Mouse (Mus musculus): Measurements from ENCODE around the gene Eif4b. TPM values are rescaled to one million over a fixed set of nuclear protein-coding genes. Genes with fewer than 3 reads are reported as not detected.

Gene Eif4b
- polyA plus RNA-seq, 1 experiment from 2014 or later, result 117 TPM

GRCm38 (mm10) chr15:102142914-102143912 lies 69.6 kb downstream of the Eif4b start:
- Histone ChIP-seq H3K9me3 (ENCODE audit: control insufficient read depth, low read length) (no peaks in the 10 kb centered on the region), H3K4me2 (ENCODE audit: low read depth, low read length) (no peak overlapping the region), H3K36me3 (ENCODE audit: control insufficient read depth, insufficient read depth, low read length) (no peaks in the 10 kb centered on the region), H3K4me1 (ENCODE audit: control insufficient read depth, insufficient read depth, low read length) (peaks cover 16% of the 10 kb centered on the region; the same call in 1 of the 2 replicates), H3K9ac (ENCODE audit: low read depth, low read length) (no peak overlapping the region), H3K27ac (ENCODE audit: low read length) (no peak overlapping the region), H3K27me3 (replicated peaks; ENCODE audit: control insufficient read depth, insufficient read depth, low read length) (peaks cover 14% of the 10 kb centered on the region), H3K4me3 (ENCODE audit: low read length) (no peak overlapping the region)
- ATAC-seq, result no peak
- WGBS, result 48% methylated on average over 23 of the region's 23 CpGs

GRCm38 (mm10) chr15:102144274-102144711 lies 70.7 kb downstream of the Eif4b start, which contains the start of gene Igfbp6:
Gene Igfbp6, plus strand, starts transcription at chr15:102144362.
- H3K27ac ChIP-seq (ENCODE audit: low read length), result no peak within 1 kb of the TSS
- H3K9me3 ChIP-seq (ENCODE audit: control insufficient read depth, low read length), result no peaks in the 10 kb centered on the region
- peak within 1 kb of the TSS; percentile 52 for H3K9ac ChIP-seq (ENCODE audit: low read depth, low read length)
- peak within 1 kb of the TSS; percentile 18 for H3K4me3 ChIP-seq (ENCODE audit: low read length)
- H3K4me2 ChIP-seq (ENCODE audit: low read depth, low read length), result peak within 1 kb of the TSS; percentile 11
- 13% methylated on average over 22 of the region's 22 CpGs for WGBS
- H3K4me1 ChIP-seq (ENCODE audit: control insufficient read depth, insufficient read depth, low read length), result peaks cover 20% of the 10 kb centered on the region; the same call in 1 of the 2 replicates
- ATAC-seq, result no peak
- no peaks in the 10 kb centered on the region for H3K36me3 ChIP-seq (ENCODE audit: control insufficient read depth, insufficient read depth, low read length)
- peaks cover 14% of the 10 kb centered on the region for H3K27me3 ChIP-seq (replicated peaks; ENCODE audit: control insufficient read depth, insufficient read depth, low read length)

DNA sequence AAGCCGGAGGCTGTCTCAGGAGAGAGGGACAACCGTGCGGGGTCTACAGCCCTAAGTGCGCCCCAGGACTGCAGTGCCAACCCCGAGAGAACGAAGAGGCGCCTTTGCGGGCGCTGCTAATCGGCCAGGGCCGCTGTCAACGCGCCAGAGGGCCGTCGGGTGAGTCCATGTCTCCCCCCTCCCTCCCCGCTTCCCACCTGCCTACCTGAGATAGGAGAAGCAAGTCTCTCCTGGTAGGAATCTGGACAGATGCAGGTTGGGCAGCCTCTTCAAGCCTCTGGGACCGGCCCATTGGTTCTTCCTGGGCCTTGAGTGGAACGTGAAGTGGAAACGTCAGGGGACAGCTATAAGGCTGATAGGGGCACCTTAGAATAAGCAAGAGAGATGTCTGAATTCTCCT lies 71.2 kb downstream of the Eif4b start:
- WGBS, result 26% methylated on average over 19 of the region's 19 CpGs
- no peaks in the 10 kb centered on the region for H3K36me3 ChIP-seq (ENCODE audit: control insufficient read depth, insufficient read depth, low read length)
- no peak for ATAC-seq
- H3K27me3 ChIP-seq (replicated peaks; ENCODE audit: control insufficient read depth, insufficient read depth, low read length), result peaks cover 14% of the 10 kb centered on the region
- peak overlapping the region; percentile 18 for H3K4me3 ChIP-seq (ENCODE audit: low read length)
- peaks cover 24% of the 10 kb centered on the region for H3K4me1 ChIP-seq (ENCODE audit: control insufficient read depth, insufficient read depth, low read length)
- H3K27ac ChIP-seq (ENCODE audit: low read length), result no peak overlapping the region
- peak overlapping the region; percentile 11 for H3K4me2 ChIP-seq (ENCODE audit: low read depth, low read length)
- no peaks in the 10 kb centered on the region for H3K9me3 ChIP-seq (ENCODE audit: control insufficient read depth, low read length)
- peak overlapping the region; percentile 52 for H3K9ac ChIP-seq (ENCODE audit: low read depth, low read length)

DNA sequence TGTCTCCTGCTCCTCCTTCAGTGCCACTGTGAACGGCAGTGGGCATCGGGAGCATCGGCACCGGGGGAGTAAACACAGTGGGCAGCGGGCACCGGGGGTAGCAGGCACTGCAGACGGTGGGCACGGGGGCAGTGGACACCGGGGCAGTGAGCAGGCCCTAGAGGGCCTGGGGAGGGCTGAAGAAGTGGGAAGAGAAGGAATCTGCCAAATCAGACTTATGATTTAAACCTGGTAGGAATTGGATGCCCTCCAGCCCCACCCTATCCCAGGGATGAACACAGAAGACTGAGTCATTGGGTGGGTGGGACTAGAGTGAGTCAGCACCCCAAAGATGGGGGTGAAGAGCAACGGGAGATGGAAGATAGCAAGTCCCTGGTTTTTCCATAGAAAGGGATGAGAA lies 71.8 kb downstream of the Eif4b start:
- Histone ChIP-seq H3K27me3 (replicated peaks; ENCODE audit: control insufficient read depth, insufficient read depth, low read length) (peaks cover 14% of the 10 kb centered on the region), H3K36me3 (ENCODE audit: control insufficient read depth, insufficient read depth, low read length) (no peaks in the 10 kb centered on the region), H3K9me3 (ENCODE audit: control insufficient read depth, low read length) (no peaks in the 10 kb centered on the region), H3K4me3 (ENCODE audit: low read length) (no peak overlapping the region), H3K9ac (ENCODE audit: low read depth, low read length) (no peak overlapping the region), H3K4me1 (ENCODE audit: control insufficient read depth, insufficient read depth, low read length) (peaks cover 27% of the 10 kb centered on the region), H3K4me2 (ENCODE audit: low read depth, low read length) (no peak overlapping the region), H3K27ac (ENCODE audit: low read length) (no peak overlapping the region)
- no peak for ATAC-seq
- 82% methylated on average over 10 of the region's 10 CpGs for WGBS

GRCm38 (mm10) chr15:102146089-102146488 lies 72.5 kb downstream of the Eif4b start:
- no peaks in the 10 kb centered on the region for H3K36me3 ChIP-seq (ENCODE audit: control insufficient read depth, insufficient read depth, low read length)
- H3K4me1 ChIP-seq (ENCODE audit: control insufficient read depth, insufficient read depth, low read length), result peaks cover 30% of the 10 kb centered on the region
- no peak for ATAC-seq
- H3K4me3 ChIP-seq (ENCODE audit: low read length), result no peak overlapping the region
- no peak overlapping the region for H3K9ac ChIP-seq (ENCODE audit: low read depth, low read length)
- H3K4me2 ChIP-seq (ENCODE audit: low read depth, low read length), result no peak overlapping the region
- no peak overlapping the region for H3K27ac ChIP-seq (ENCODE audit: low read length)
- H3K27me3 ChIP-seq (replicated peaks; ENCODE audit: control insufficient read depth, insufficient read depth, low read length), result peaks cover 14% of the 10 kb centered on the region
- 87% methylated on average over 5 of the region's 5 CpGs for WGBS
- H3K9me3 ChIP-seq (ENCODE audit: control insufficient read depth, low read length), result no peaks in the 10 kb centered on the region

Other genes with a start within 250 kb of the Eif4b start
- gene Krt1, start 223.0 kb upstream of the Eif4b start, polyA plus RNA-seq (2015; fragmentation: Nextera tagmentation; extraction: Ambion mirVana), result 0.48 and 0.49 TPM in 2 replicates
- 0.13 TPM in 1 of 2 replicates, not detected in the other for gene Krt77, start 204.1 kb upstream of the Eif4b start, polyA plus RNA-seq (2015; fragmentation: Nextera tagmentation; extraction: Ambion mirVana)
- not detected in 2 replicates for gene Krt76, start 180.9 kb upstream of the Eif4b start, polyA plus RNA-seq (2015; fragmentation: Nextera tagmentation; extraction: Ambion mirVana)
- 1.0 TPM in 1 of 2 replicates, not detected in the other for gene Krt4, start 149.0 kb upstream of the Eif4b start, polyA plus RNA-seq (2015; fragmentation: Nextera tagmentation; extraction: Ambion mirVana)
- 0.06 TPM in 1 of 2 replicates, not detected in the other for gene Krt79, start 133.4 kb upstream of the Eif4b start, polyA plus RNA-seq (2015; fragmentation: Nextera tagmentation; extraction: Ambion mirVana)
- gene Krt78, start 119.5 kb upstream of the Eif4b start, polyA plus RNA-seq (2015; fragmentation: Nextera tagmentation; extraction: Ambion mirVana), result 0.07 and 0.17 TPM in 2 replicates
- gene Krt8, start 69.3 kb upstream of the Eif4b start, polyA plus RNA-seq (2015; fragmentation: Nextera tagmentation; extraction: Ambion mirVana), result 1,017 and 1,065 TPM in 2 replicates
- 353 and 370 TPM in 2 replicates for gene Krt18, start 45.6 kb upstream of the Eif4b start, polyA plus RNA-seq (2015; fragmentation: Nextera tagmentation; extraction: Ambion mirVana)
- 26.4 and 28.6 TPM in 2 replicates for gene Tns2, start 26.6 kb downstream of the Eif4b start, polyA plus RNA-seq (2015; fragmentation: Nextera tagmentation; extraction: Ambion mirVana)
- 27.5 and 28.0 TPM in 2 replicates for gene Spryd3, start 62.5 kb downstream of the Eif4b start, polyA plus RNA-seq (2015; fragmentation: Nextera tagmentation; extraction: Ambion mirVana)
- gene Igfbp6, start 70.6 kb downstream of the Eif4b start, polyA plus RNA-seq (2015; fragmentation: Nextera tagmentation; extraction: Ambion mirVana), result 11.8 and 11.9 TPM in 2 replicates
- 25.0 and 31.2 TPM in 2 replicates for gene Soat2, start 76.8 kb downstream of the Eif4b start, polyA plus RNA-seq (2015; fragmentation: Nextera tagmentation; extraction: Ambion mirVana)
- 33.6 and 35.3 TPM in 2 replicates for gene Zfp740, start 129.5 kb downstream of the Eif4b start, polyA plus RNA-seq (2015; fragmentation: Nextera tagmentation; extraction: Ambion mirVana)
- gene Csad, start 131.0 kb downstream of the Eif4b start, polyA plus RNA-seq (2015; fragmentation: Nextera tagmentation; extraction: Ambion mirVana), result 33.2 and 38.4 TPM in 2 replicates
- 9.5 and 10.3 TPM in 2 replicates for gene Itgb7, start 158.2 kb downstream of the Eif4b start, polyA plus RNA-seq (2015; fragmentation: Nextera tagmentation; extraction: Ambion mirVana)
- 13.6 and 14.7 TPM in 2 replicates for gene Rarg, start 183.7 kb downstream of the Eif4b start, polyA plus RNA-seq (2015; fragmentation: Nextera tagmentation; extraction: Ambion mirVana)
- 0.13 TPM in 1 of 2 replicates, not detected in the other for gene Gm9918, start 196.8 kb downstream of the Eif4b start, polyA plus RNA-seq (2015; fragmentation: Nextera tagmentation; extraction: Ambion mirVana)
- gene Mfsd5, start 205.7 kb downstream of the Eif4b start, polyA plus RNA-seq (2015; fragmentation: Nextera tagmentation; extraction: Ambion mirVana), result 74.2 and 77.6 TPM in 2 replicates
- gene Espl1, start 222.5 kb downstream of the Eif4b start, polyA plus RNA-seq (2015; fragmentation: Nextera tagmentation; extraction: Ambion mirVana), result 18.0 and 21.1 TPM in 2 replicates